ENCODE assay signal across 8 mouse cellular contexts in the genomic region with DNA sequence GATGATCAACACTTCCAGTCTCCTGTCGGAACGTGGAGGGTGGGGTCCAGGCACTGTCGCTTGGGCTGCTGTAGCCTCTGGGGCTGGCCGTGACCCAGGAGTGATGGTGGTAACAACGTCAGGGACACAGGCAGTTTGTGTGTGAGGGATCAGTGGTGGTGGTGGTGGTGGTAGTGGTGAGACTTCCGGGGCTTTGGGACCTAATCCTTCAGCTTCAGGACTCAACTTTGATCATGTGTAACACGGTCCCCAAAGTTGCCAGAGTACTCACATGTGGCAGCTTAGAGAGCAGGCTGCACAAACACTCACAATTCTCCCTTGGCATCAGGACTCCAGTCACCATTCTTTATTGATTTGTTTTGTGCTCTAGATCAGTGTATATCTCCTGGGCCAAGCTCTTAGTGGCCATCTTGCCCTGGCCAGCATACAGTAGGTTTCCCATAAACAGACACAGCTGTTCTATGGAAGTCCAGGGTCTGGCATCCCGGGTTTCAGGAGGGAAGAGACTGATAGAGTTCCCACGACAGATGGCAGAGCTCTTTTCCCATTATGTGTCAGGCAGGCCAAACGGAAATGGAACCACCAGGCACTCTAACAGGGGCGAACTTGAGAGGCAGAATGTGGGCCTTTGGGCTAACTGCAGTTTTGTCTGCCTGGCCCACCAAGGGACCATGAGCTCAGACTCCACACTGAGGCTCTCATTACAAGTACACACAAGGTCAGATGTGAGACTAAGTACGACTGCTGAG. TPM values are rescaled to one million over a fixed set of nuclear protein-coding genes. Genes with fewer than 3 reads are reported as not detected.
DNase-seq lines count a peak whose midpoint lies in the region; ATAC-seq lines count a peak whose summit lies in the region.

No protein-coding gene starts in this region.

- H3K36me3 ChIP-seq in hindbrain, embryonic 13.5 days: peaks cover 48% of the 10 kb centered on the region

- no peaks in the 10 kb centered on the region for H3K9me3 ChIP-seq in hindbrain, embryonic 13.5 days

- H3K27ac ChIP-seq in hindbrain, embryonic 13.5 days: peak overlapping the region; percentile 88

- 8% methylated on average over 12 of the region's 12 CpGs for WGBS in hindbrain, embryonic 13.5 days

- DNase-seq in gastrocnemius, postnatal 14 days: peak; percentile 9
- no peak for DNase-seq in gastrocnemius, adult 8-10 months (ENCODE audit: low spot score in 2 of 2)
- DNase-seq in thymus, postnatal 4 days: peak; percentile 32
- no peak for DNase-seq in thymus, postnatal 0 days (ENCODE audit: low spot score)
- DNase-seq in left cerebral cortex, adult 9 months (ENCODE audit: low spot score in 2 of 2): no peak
- no peak for DNase-seq in left cerebral cortex, adult 11 months (ENCODE audit: low spot score)

- peak overlapping the region; percentile 71 for H3K4me3 ChIP-seq in hindbrain, embryonic 13.5 days

- H3K9ac ChIP-seq in hindbrain, embryonic 13.5 days: peak overlapping the region; percentile 88

- H3K4me1 ChIP-seq in hindbrain, embryonic 13.5 days (replicated peaks): peaks cover 35% of the 10 kb centered on the region

- peak overlapping the region; percentile 56 for H3K4me2 ChIP-seq in hindbrain, embryonic 13.5 days

- no peaks in the 10 kb centered on the region for H3K27me3 ChIP-seq in hindbrain, embryonic 13.5 days

- intact Hi-C loops in gastrocnemius, postnatal 14 days (cut with DNase I; ENCODE audit: low total_unique reads): no loop called here

- ATAC-seq in hindbrain, embryonic 13.5 days (ENCODE audit: low FRiP score): peak; percentile 18
- peak; percentile 7 for ATAC-seq in megakaryocyte progenitor cell, adult 5-6 weeks (replicated peaks; ENCODE audit: poor library complexity)

RNA-seq across cellular contexts. Expression of a gene that starts 0.5 kb away (rescaled TPM):
- 10 to 100 TPM; 87.8 to 90.9 TPM for total RNA-seq in gastrocnemius, postnatal 14 days (2021)
- 100 to 1,000 TPM in 2 of 4 experiments, 10 to 100 TPM in 2; 96.0 to 116 (median 101) TPM for total RNA-seq in gastrocnemius, adult 8-10 months (2022)
- polyA plus RNA-seq in thymus, postnatal 0 days (2015; fragmentation: Nextera tagmentation; extraction: Ambion mirVana): 72.6 and 78.7 TPM in 2 replicates
- 64.7 and 68.2 TPM in 2 replicates for polyA plus RNA-seq in hindbrain, embryonic 13.5 days (2015; fragmentation: Nextera tagmentation; extraction: Ambion mirVana)
- total RNA-seq in megakaryocyte progenitor cell, adult 5-6 weeks (2015): 62.6 and 80.2 TPM in 2 replicates
- 133 and 138 TPM in 2 replicates for total RNA-seq in megakaryocyte progenitor cell, adult 5-6 weeks (2017)

RNA-seq across cellular contexts. Expression of a gene that starts 0.6 kb away (rescaled TPM):
- 10 to 100 TPM; 82.5 to 88.4 TPM for total RNA-seq in gastrocnemius, postnatal 14 days (2021)
- total RNA-seq in gastrocnemius, adult 8-10 months (2022): 10 to 100 TPM; 80.3 to 94.0 (median 84.3) TPM
- 10.3 and 11.0 TPM in 2 replicates for polyA plus RNA-seq in thymus, postnatal 0 days (2015; fragmentation: Nextera tagmentation; extraction: Ambion mirVana)
- 21.2 and 22.4 TPM in 2 replicates for polyA plus RNA-seq in hindbrain, embryonic 13.5 days (2015; fragmentation: Nextera tagmentation; extraction: Ambion mirVana)
- 2.2 and 2.4 TPM in 2 replicates for total RNA-seq in megakaryocyte progenitor cell, adult 5-6 weeks (2015)
- 3.8 and 4.6 TPM in 2 replicates for total RNA-seq in megakaryocyte progenitor cell, adult 5-6 weeks (2017)

RNA-seq across cellular contexts. Expression of a gene that starts 28.0 kb away (rescaled TPM):
- total RNA-seq in gastrocnemius, postnatal 14 days (2021): 10 to 100 TPM; 12.1 to 14.5 TPM
- 10 to 100 TPM in 1 of 4 experiments, 1 to 10 TPM in 3; 9.5 to 10.3 (median 9.8) TPM for total RNA-seq in gastrocnemius, adult 8-10 months (2022)
- 27.0 and 29.0 TPM in 2 replicates for polyA plus RNA-seq in thymus, postnatal 0 days (2015; fragmentation: Nextera tagmentation; extraction: Ambion mirVana)
- polyA plus RNA-seq in hindbrain, embryonic 13.5 days (2015; fragmentation: Nextera tagmentation; extraction: Ambion mirVana): 61.0 and 61.2 TPM in 2 replicates
- 5.4 and 5.6 TPM in 2 replicates for total RNA-seq in megakaryocyte progenitor cell, adult 5-6 weeks (2015)
- total RNA-seq in megakaryocyte progenitor cell, adult 5-6 weeks (2017): 4.1 and 6.7 TPM in 2 replicates

RNA-seq across cellular contexts. Expression of a gene that starts 49.6 kb away (rescaled TPM):
- total RNA-seq in gastrocnemius, postnatal 14 days (2021): 1 to 10 TPM; 3.8 to 4.5 TPM
- 1 to 10 TPM; 3.8 to 4.7 (median 4.2) TPM for total RNA-seq in gastrocnemius, adult 8-10 months (2022)
- polyA plus RNA-seq in thymus, postnatal 0 days (2015; fragmentation: Nextera tagmentation; extraction: Ambion mirVana): 13.5 and 14.5 TPM in 2 replicates
- 10.3 and 10.4 TPM in 2 replicates for polyA plus RNA-seq in hindbrain, embryonic 13.5 days (2015; fragmentation: Nextera tagmentation; extraction: Ambion mirVana)
- total RNA-seq in megakaryocyte progenitor cell, adult 5-6 weeks (2015): 9.8 and 13.4 TPM in 2 replicates
- total RNA-seq in megakaryocyte progenitor cell, adult 5-6 weeks (2017): 21.2 and 23.0 TPM in 2 replicates

RNA-seq across cellular contexts. Expression of a gene that starts 49.8 kb away (rescaled TPM):
- total RNA-seq in gastrocnemius, postnatal 14 days (2021): 10 to 100 TPM; 11.2 to 16.7 TPM
- total RNA-seq in gastrocnemius, adult 8-10 months (2022): 10 to 100 TPM; 16.7 to 22.3 (median 19.7) TPM
- polyA plus RNA-seq in thymus, postnatal 0 days (2015; fragmentation: Nextera tagmentation; extraction: Ambion mirVana): 4.7 TPM in 2 replicates
- 5.9 and 6.5 TPM in 2 replicates for polyA plus RNA-seq in hindbrain, embryonic 13.5 days (2015; fragmentation: Nextera tagmentation; extraction: Ambion mirVana)
- total RNA-seq in megakaryocyte progenitor cell, adult 5-6 weeks (2015): 31.5 and 36.2 TPM in 2 replicates
- 12.7 and 16.3 TPM in 2 replicates for total RNA-seq in megakaryocyte progenitor cell, adult 5-6 weeks (2017)

Comparison
In these comparisons a context has a peak if more than half of its experiments do, and no peak if none do; other contexts are left out.
1. DNase-seq: peak in gastrocnemius, postnatal 14 days (single experiment) and thymus, postnatal 4 days (single experiment); none in gastrocnemius, adult 8-10 months (0 of 2), thymus, postnatal 0 days (single experiment), left cerebral cortex, adult 9 months (0 of 2) and left cerebral cortex, adult 11 months (single experiment).
2. RNA of a gene that starts 0.6 kb away (total RNA-seq): 82.5 to 88.4 TPM in gastrocnemius, postnatal 14 days and 80.3 to 94.0 TPM in gastrocnemius, adult 8-10 months; 2.2 to 4.6 TPM in megakaryocyte progenitor cell, adult 5-6 weeks; every median in the first group is over 10 times any median in the second.